Mouse (Mus musculus): ENCODE data around the gene Dlx4. TPM values are rescaled to one million over a fixed set of nuclear protein-coding genes. Genes with fewer than 3 reads are reported as not detected.

Dlx4 gene
- polyA plus RNA-seq, 1 experiment from 2014 or later = 0.26 TPM

GRCm38 (mm10) chr11:95133321-95133720 is 12.7 kb downstream of the Dlx4 start:
- 83% methylated on average over 6 of the region's 6 CpGs for WGBS
- no peak overlapping the region for H3K27ac ChIP-seq
- peaks cover 78% of the 10 kb centered on the region for H3K27me3 ChIP-seq (ENCODE audit: poor library complexity, severe bottlenecking)
- H3K4me3 ChIP-seq = no peak overlapping the region
- H3K9me3 ChIP-seq = no peaks in the 10 kb centered on the region
- no peak for DNase-seq (ENCODE audit: extremely low spot score, low spot score)
- H3K4me1 ChIP-seq = peaks cover 40% of the 10 kb centered on the region
- no peaks in the 10 kb centered on the region for H3K36me3 ChIP-seq (replicated peaks)

GRCm38 (mm10) chr11:95130668-95131252 is 15.3 kb downstream of the Dlx4 start:
- no peak for DNase-seq (ENCODE audit: extremely low spot score, low spot score)
- Histone ChIP-seq H3K27ac (no peak overlapping the region), H3K4me1 (peaks cover 32% of the 10 kb centered on the region), H3K9me3 (no peaks in the 10 kb centered on the region), H3K4me3 (no peak overlapping the region), H3K36me3 (replicated peaks) (no peaks in the 10 kb centered on the region), H3K27me3 (ENCODE audit: poor library complexity, severe bottlenecking) (peaks cover 76% of the 10 kb centered on the region)
- 72% methylated on average over 17 of the region's 17 CpGs for WGBS

GRCm38 (mm10) chr11:95128359-95128758 is 17.7 kb downstream of the Dlx4 start:
- 73% methylated on average over 11 of the region's 11 CpGs for WGBS
- H3K4me1 ChIP-seq = peaks cover 37% of the 10 kb centered on the region
- H3K27me3 ChIP-seq (ENCODE audit: poor library complexity, severe bottlenecking) = peaks cover 78% of the 10 kb centered on the region
- DNase-seq (ENCODE audit: extremely low spot score, low spot score) = no peak
- H3K4me3 ChIP-seq = no peak overlapping the region
- no peak overlapping the region for H3K27ac ChIP-seq
- no peaks in the 10 kb centered on the region for H3K9me3 ChIP-seq
- H3K36me3 ChIP-seq (replicated peaks) = no peaks in the 10 kb centered on the region

GRCm38 (mm10) chr11:95126272-95127245 is 19.5 kb downstream of the Dlx4 start:
- 1% methylated on average over 20 of the region's 20 CpGs for WGBS
- peak overlapping the region; percentile 67 for H3K27ac ChIP-seq
- no peaks in the 10 kb centered on the region for H3K36me3 ChIP-seq (replicated peaks)
- H3K4me3 ChIP-seq = peak overlapping the region; percentile 32
- peaks cover 95% of the 10 kb centered on the region for H3K27me3 ChIP-seq (ENCODE audit: poor library complexity, severe bottlenecking)
- no peak for DNase-seq (ENCODE audit: extremely low spot score, low spot score)
- H3K9me3 ChIP-seq = no peaks in the 10 kb centered on the region
- H3K4me1 ChIP-seq = peaks cover 45% of the 10 kb centered on the region

GRCm38 (mm10) chr11:95125366-95125948 is 20.6 kb downstream of the Dlx4 start:
- WGBS = 24% methylated on average over 7 of the region's 7 CpGs
- peaks cover 56% of the 10 kb centered on the region for H3K4me1 ChIP-seq
- no peak overlapping the region for H3K27ac ChIP-seq
- H3K36me3 ChIP-seq (replicated peaks) = no peaks in the 10 kb centered on the region
- DNase-seq (ENCODE audit: extremely low spot score, low spot score) = no peak
- H3K9me3 ChIP-seq = no peaks in the 10 kb centered on the region
- no peak overlapping the region for H3K4me3 ChIP-seq
- H3K27me3 ChIP-seq (ENCODE audit: poor library complexity, severe bottlenecking) = peaks cover 98% of the 10 kb centered on the region

GRCm38 (mm10) chr11:95122100-95122489 is 24.0 kb downstream of the Dlx4 start:
- Histone ChIP-seq H3K4me3 (peak overlapping the region; percentile 56), H3K9me3 (no peaks in the 10 kb centered on the region)

GRCm38 (mm10) chr11:95121161-95122099 is 24.6 kb downstream of the Dlx4 start:
- Histone ChIP-seq H3K9me3 (no peaks in the 10 kb centered on the region), H3K4me3 (peak overlapping the region; percentile 56), H3K36me3 (replicated peaks) (no peaks in the 10 kb centered on the region), H3K27ac (no peak overlapping the region; the same call in 1 of the 2 replicates), H3K4me1 (peaks cover 60% of the 10 kb centered on the region), H3K27me3 (ENCODE audit: poor library complexity, severe bottlenecking) (peaks cover 94% of the 10 kb centered on the region)
- under 1% methylated on average over 63 of the region's 63 CpGs for WGBS
- no peak for DNase-seq (ENCODE audit: extremely low spot score, low spot score)

More at GRCm38 (mm10) chr11:95122100-95122489, 24.0 kb downstream of the Dlx4 start:
- H3K27me3 ChIP-seq (ENCODE audit: poor library complexity, severe bottlenecking) = peaks cover 100% of the 10 kb centered on the region
- DNase-seq (ENCODE audit: extremely low spot score, low spot score) = no peak
- H3K27ac ChIP-seq = no peak overlapping the region
- H3K4me1 ChIP-seq = peaks cover 65% of the 10 kb centered on the region
- H3K36me3 ChIP-seq (replicated peaks) = no peaks in the 10 kb centered on the region
- 19% methylated on average over 6 of the region's 6 CpGs for WGBS

- Histone ChIP-seq H3K36me3 (replicated peaks) (no peaks in the 10 kb centered on the region), H3K27me3 (ENCODE audit: poor library complexity, severe bottlenecking) (peaks cover 86% of the 10 kb centered on the region), H3K4me3 (peak overlapping the region; percentile 56), H3K4me1 (peaks cover 53% of the 10 kb centered on the region), H3K27ac (0 out of 2 replicates have a peak overlapping the region, but pooled peaks have one; percentile 51), H3K9me3 (no peaks in the 10 kb centered on the region)
- 1% methylated on average over 21 of the region's 21 CpGs for WGBS
- no peak for DNase-seq (ENCODE audit: extremely low spot score, low spot score)
These were observed 25.4 kb downstream of the Dlx4 start for GRCm38 (mm10) chr11:95120633-95121020.

- Histone ChIP-seq H3K36me3 (replicated peaks) (no peaks in the 10 kb centered on the region), H3K27ac (0 out of 2 replicates have a peak within 1 kb of the TSS, but pooled peaks have one; percentile 51), H3K27me3 (ENCODE audit: poor library complexity, severe bottlenecking) (peaks cover 81% of the 10 kb centered on the region), H3K9me3 (no peaks in the 10 kb centered on the region), H3K4me1 (peaks cover 48% of the 10 kb centered on the region), H3K4me3 (peak within 1 kb of the TSS; percentile 56)
- DNase-seq (ENCODE audit: extremely low spot score, low spot score) = peak; percentile 83
- under 1% methylated on average over 55 of the region's 55 CpGs for WGBS
These were observed 26.0 kb downstream of the Dlx4 start, which contains the start of gene Dlx3 for GRCm38 (mm10) chr11:95119990-95120632. Dlx3 (plus strand) TSS chr11:95120119.

GRCm38 (mm10) chr11:95118505-95118904 is 27.6 kb downstream of the Dlx4 start:
- peak; percentile 77 for DNase-seq (ENCODE audit: extremely low spot score, low spot score)
- Histone ChIP-seq H3K4me3 (0 out of 2 replicates have a peak overlapping the region, but pooled peaks have one; percentile 4), H3K27ac (no peak overlapping the region), H3K36me3 (replicated peaks) (no peaks in the 10 kb centered on the region), H3K9me3 (no peaks in the 10 kb centered on the region), H3K27me3 (ENCODE audit: poor library complexity, severe bottlenecking) (peaks cover 66% of the 10 kb centered on the region), H3K4me1 (peaks cover 42% of the 10 kb centered on the region)
- 5% methylated on average over 8 of the region's 8 CpGs for WGBS

- H3K36me3 ChIP-seq (replicated peaks) = no peaks in the 10 kb centered on the region
- H3K27ac ChIP-seq = no peak overlapping the region
- peaks cover 55% of the 10 kb centered on the region for H3K27me3 ChIP-seq (ENCODE audit: poor library complexity, severe bottlenecking)
- no peak overlapping the region for H3K4me3 ChIP-seq
- WGBS = 3% methylated on average over 6 of the region's 6 CpGs
- H3K9me3 ChIP-seq = no peaks in the 10 kb centered on the region
- DNase-seq (ENCODE audit: extremely low spot score, low spot score) = peak; percentile 76
- H3K4me1 ChIP-seq = peaks cover 36% of the 10 kb centered on the region
These were observed 29.0 kb downstream of the Dlx4 start for GRCm38 (mm10) chr11:95117030-95117429.
